30 mouse cellular contexts compared by ENCODE assay signal in genomic region chr2:100306516-100306915, GRCm38 (mm10).
DNase-seq lines count a peak whose midpoint lies in the region; ATAC-seq and TF ChIP-seq lines count a peak whose summit lies in the region.
"Had no signal": no experiment of that assay in that cellular context is flagged by ENCODE, and none has a peak within 500 bp of the region (broad histone marks: within the 10 kb centered on the region; RNA-seq: fewer than 3 reads in every experiment).

No protein-coding gene starts in this region.

- no peak overlapping the region for H3K27ac ChIP-seq in kidney, adult 2 months (ENCODE audit: insufficient read depth, low read depth, low read length)
- H3K27ac ChIP-seq: hindbrain, embryonic 13.5 days; limb, embryonic 13.5 days; liver, embryonic 12.5 days; midbrain, embryonic 12.5 days; neural tube, embryonic 12.5 days had no signal

- TF ChIP-seq POLR2A in kidney, adult 2 months (IDR thresholded peaks at IDR 0.05; ENCODE audit: low read depth, low read length), result no peak

- no peaks in the 10 kb centered on the region for H3K36me3 ChIP-seq in kidney, adult 2 months (ENCODE audit: control insufficient read depth, insufficient read depth, low read length)
- H3K36me3 ChIP-seq: G1E; heart, embryonic 12.5 days; hindbrain, embryonic 13.5 days; limb, embryonic 13.5 days; liver, embryonic 12.5 days; midbrain, embryonic 12.5 days; neural tube, embryonic 12.5 days had no signal

- peak; percentile 7; the same call in 1 of the 2 replicates for ATAC-seq in megakaryocyte, adult 5-6 weeks (ENCODE audit: poor library complexity, severe bottlenecking)
- ATAC-seq: forebrain, embryonic 14.5 days; intestine, embryonic 16.5 days; liver, embryonic 12.5 days; liver, postnatal 0 days; Patski had no signal

- H3K4me3 ChIP-seq in kidney, adult 2 months (ENCODE audit: insufficient read depth, low read depth, low read length), result no peak overlapping the region
- H3K4me3 ChIP-seq: heart, embryonic 12.5 days; hindbrain, embryonic 13.5 days; limb, embryonic 13.5 days; liver, embryonic 12.5 days; megakaryocyte, embryonic 14.5 days; midbrain, embryonic 12.5 days; myocyte; neural tube, embryonic 12.5 days had no signal

- no peak for TF ChIP-seq CTCF in kidney, adult 2 months (conservative IDR thresholded peaks at IDR 0.05; ENCODE audit: insufficient read depth, insufficient read length, low read depth, low read length)

- peak; percentile 42 to 67 for DNase-seq in cerebellum, postnatal 10 days
- no peak for DNase-seq in cerebellum, adult 11-12 months
- peak; percentile 2 for DNase-seq in gastrocnemius, postnatal 14 days
- no peak for DNase-seq in gastrocnemius, adult 8-10 months (ENCODE audit: low spot score in 2 of 2)
- peak; percentile 7 for DNase-seq in kidney, postnatal 10 days
- DNase-seq in kidney, adult 2 months, result no peak
- DNase-seq: adrenal gland, postnatal 25 days; cerebellum, adult 18-20 months; gastrocnemius, postnatal 36 days; heart, adult 18-20 months; heart, postnatal 4 days; layer of hippocampus, adult 9-11 months; liver, postnatal 0 days; lung, postnatal 36 days; right cerebral cortex, adult 18-20 months; spleen, adult 18-20 months; thymus, postnatal 25 days had no signal

- WGBS in kidney, adult 2 months, result 51% methylated on average over 7 of the region's 7 CpGs

- no peaks in the 10 kb centered on the region for H3K4me1 ChIP-seq in kidney, adult 2 months (ENCODE audit: control insufficient read depth, insufficient read depth, low read length)
- H3K4me1 ChIP-seq: heart, embryonic 12.5 days; hindbrain, embryonic 13.5 days; limb, embryonic 13.5 days; liver, embryonic 12.5 days; megakaryocyte, embryonic 14.5 days; midbrain, embryonic 12.5 days; neural tube, embryonic 12.5 days had no signal

- H3K27me3 ChIP-seq in kidney, adult 2 months (replicated peaks; ENCODE audit: control insufficient read depth, insufficient read depth, low read length), result no peaks in the 10 kb centered on the region
- H3K27me3 ChIP-seq: heart, embryonic 12.5 days; hindbrain, embryonic 13.5 days; limb, embryonic 13.5 days; liver, embryonic 12.5 days; megakaryocyte, embryonic 14.5 days; midbrain, embryonic 12.5 days; neural tube, embryonic 12.5 days; Patski had no signal

- intact Hi-C loops in gastrocnemius, postnatal 14 days (cut with DNase I; ENCODE audit: low total_unique reads), result no loop called here

Comparison
In these comparisons a context has a peak if more than half of its experiments do, and no peak if none do; other contexts are left out.
1. DNase-seq: peak in cerebellum, postnatal 10 days (2 of 2), gastrocnemius, postnatal 14 days (single experiment) and kidney, postnatal 10 days (single experiment); none in cerebellum, adult 11-12 months (single experiment), gastrocnemius, adult 8-10 months (0 of 2) and kidney, adult 2 months (single experiment).